Mouse (Mus musculus): ENCODE results near the gene Pdcd2l. TPM values are rescaled to one million over a fixed set of nuclear protein-coding genes. Genes with fewer than 3 reads are reported as not detected.

Pdcd2l gene
- polyA plus RNA-seq (2014; fragmentation: Illumina TruSeq; extraction: RNeasy Lipid Tissue Mini Kit (QIAGEN cat#74804); ENCODE audit: low replicate concordance): 2.3 TPM

GRCm38 (mm10) chr7:34196132-34197128, at the start of gene Pdcd2l:
Pdcd2l (minus strand) TSS chr7:34196661.

GRCm38 (mm10) chr7:34230116-34230515, 33.7 kb upstream of the Pdcd2l start, which contains the start of gene Gpi1:
Gpi1 (minus strand) TSS chr7:34230336.

DNA sequence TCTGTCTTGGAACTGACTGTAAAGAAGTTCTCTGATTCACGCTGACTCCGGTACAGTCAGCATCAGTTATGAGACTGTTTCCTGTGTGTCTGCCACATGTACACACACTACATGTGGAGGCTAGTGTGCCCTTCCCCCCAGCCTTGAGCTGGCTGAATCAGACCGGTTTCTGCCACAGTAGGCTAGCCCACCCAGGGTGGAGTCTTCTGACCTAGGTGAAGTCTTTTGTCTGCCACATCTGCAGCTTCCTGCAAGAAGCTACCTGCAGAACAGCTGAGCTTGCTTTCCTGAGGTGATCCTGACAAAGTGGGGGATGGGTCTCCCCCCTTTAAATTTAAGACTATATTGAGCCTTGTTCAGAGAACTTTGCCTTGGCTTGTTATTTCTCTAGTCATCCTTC, 27.0 kb downstream of the Pdcd2l start, which contains the start of gene Uba2:
Gene Uba2 (minus strand): TSS at position 146 of the 400 bp plus-strand sequence.

Other genes starting within 250 kb of the Pdcd2l start
- not detected for gene Scgb2b27, start 182.7 kb downstream of the Pdcd2l start, polyA plus RNA-seq (2014; fragmentation: Illumina TruSeq; extraction: RNeasy Lipid Tissue Mini Kit (QIAGEN cat#74804); ENCODE audit: low replicate concordance)
- not detected for gene Scgb1b27, start 175.2 kb downstream of the Pdcd2l start, polyA plus RNA-seq (2014; fragmentation: Illumina TruSeq; extraction: RNeasy Lipid Tissue Mini Kit (QIAGEN cat#74804); ENCODE audit: low replicate concordance)
- gene Scgb1b30, start 101.2 kb downstream of the Pdcd2l start, polyA plus RNA-seq (2014; fragmentation: Illumina TruSeq; extraction: RNeasy Lipid Tissue Mini Kit (QIAGEN cat#74804); ENCODE audit: low replicate concordance): not detected
- gene Wtip, start 63.4 kb downstream of the Pdcd2l start, polyA plus RNA-seq (2014; fragmentation: Illumina TruSeq; extraction: RNeasy Lipid Tissue Mini Kit (QIAGEN cat#74804); ENCODE audit: low replicate concordance): not detected
- 57.0 TPM for gene Uba2, start 27.1 kb downstream of the Pdcd2l start, polyA plus RNA-seq (2014; fragmentation: Illumina TruSeq; extraction: RNeasy Lipid Tissue Mini Kit (QIAGEN cat#74804); ENCODE audit: low replicate concordance)
- gene Gpi1, start 33.7 kb upstream of the Pdcd2l start, polyA plus RNA-seq (2014; fragmentation: Illumina TruSeq; extraction: RNeasy Lipid Tissue Mini Kit (QIAGEN cat#74804); ENCODE audit: low replicate concordance): 20.1 TPM
- not detected for gene Gm6096, start 54.4 kb upstream of the Pdcd2l start, polyA plus RNA-seq (2014; fragmentation: Illumina TruSeq; extraction: RNeasy Lipid Tissue Mini Kit (QIAGEN cat#74804); ENCODE audit: low replicate concordance)
- 29.7 TPM for gene 4931406P16Rik, start 116.9 kb upstream of the Pdcd2l start, polyA plus RNA-seq (2014; fragmentation: Illumina TruSeq; extraction: RNeasy Lipid Tissue Mini Kit (QIAGEN cat#74804); ENCODE audit: low replicate concordance)
- 119 TPM for gene Lsm14a, start 196.7 kb upstream of the Pdcd2l start, polyA plus RNA-seq (2014; fragmentation: Illumina TruSeq; extraction: RNeasy Lipid Tissue Mini Kit (QIAGEN cat#74804); ENCODE audit: low replicate concordance)

Data from small intestine, adult 10 weeks (tissue).